Comparison of ENCODE assay signal across 8 mouse cellular contexts in the genomic region with DNA sequence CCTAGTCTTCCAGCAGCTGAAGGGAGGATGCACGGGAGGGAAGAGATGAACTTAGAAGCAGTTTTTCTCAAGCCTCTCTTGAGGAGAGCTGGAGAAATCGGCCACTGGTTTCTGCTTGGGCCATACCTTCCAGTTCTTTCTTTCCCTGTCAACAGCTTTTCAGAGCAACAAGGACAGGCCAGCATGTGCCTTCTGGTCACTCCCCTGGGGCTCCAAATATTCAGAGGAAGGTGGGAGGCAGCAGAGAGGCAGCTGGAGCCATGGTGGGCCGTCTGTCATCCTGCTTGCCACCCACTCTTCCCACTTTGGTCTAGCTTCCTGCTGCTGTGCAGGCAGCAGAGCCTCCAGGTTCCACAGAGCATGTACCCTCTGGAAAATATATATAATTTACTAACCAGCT. TPM values are rescaled to one million over a fixed set of nuclear protein-coding genes. Genes with fewer than 3 reads are reported as not detected.
DNase-seq lines count a peak whose midpoint lies in the region; ATAC-seq lines count a peak whose summit lies in the region.

No protein-coding gene starts in this region.

- no peak overlapping the region for H3K4me2 ChIP-seq in forebrain, embryonic 12.5 days
- H3K4me2 ChIP-seq in forebrain, embryonic 11.5 days (ENCODE audit: low read depth, low read length, severe bottlenecking) = no peak overlapping the region
- H3K4me2 ChIP-seq in hindbrain, embryonic 11.5 days (replicated peaks; ENCODE audit: low read depth, low read length) = no peak overlapping the region
- peak overlapping the region; percentile 9; the same call in 1 of the 2 replicates for H3K4me2 ChIP-seq in limb, embryonic 13.5 days (replicated peaks)

- peak; percentile 58; the same call in 1 of the 2 replicates for ATAC-seq in forebrain, embryonic 12.5 days (ENCODE audit: low FRiP score)
- ATAC-seq in forebrain, embryonic 11.5 days (replicated peaks; ENCODE audit: low FRiP score) = no peak
- ATAC-seq in hindbrain, embryonic 11.5 days (ENCODE audit: low FRiP score) = no peak
- peak; percentile 58; the same call in 1 of the 2 replicates for ATAC-seq in limb, embryonic 13.5 days (ENCODE audit: low FRiP score, low read depth)

- 43% methylated on average over 3 of the region's 3 CpGs for WGBS in forebrain, embryonic 12.5 days
- 49% methylated on average over 3 of the region's 3 CpGs for WGBS in forebrain, embryonic 11.5 days
- WGBS in hindbrain, embryonic 11.5 days = 26% methylated on average over 3 of the region's 3 CpGs
- 20% methylated on average over 3 of the region's 3 CpGs for WGBS in limb, embryonic 13.5 days

- no peaks in the 10 kb centered on the region for H3K27me3 ChIP-seq in forebrain, embryonic 12.5 days
- no peaks in the 10 kb centered on the region for H3K27me3 ChIP-seq in forebrain, embryonic 11.5 days (ENCODE audit: control insufficient read depth, insufficient read depth, low read length)
- H3K27me3 ChIP-seq in hindbrain, embryonic 11.5 days (ENCODE audit: control insufficient read depth, insufficient read depth, low read length) = no peaks in the 10 kb centered on the region
- H3K27me3 ChIP-seq in limb, embryonic 13.5 days = no peaks in the 10 kb centered on the region

- peaks cover 4% of the 10 kb centered on the region; the same call in 1 of the 2 replicates for H3K4me1 ChIP-seq in forebrain, embryonic 12.5 days
- no peaks in the 10 kb centered on the region for H3K4me1 ChIP-seq in forebrain, embryonic 11.5 days (replicated peaks; ENCODE audit: control insufficient read depth, insufficient read depth, low read length)
- H3K4me1 ChIP-seq in hindbrain, embryonic 11.5 days (replicated peaks; ENCODE audit: control insufficient read depth, insufficient read depth, low read length) = no peaks in the 10 kb centered on the region
- peaks cover 38% of the 10 kb centered on the region for H3K4me1 ChIP-seq in limb, embryonic 13.5 days

- no peak overlapping the region for H3K27ac ChIP-seq in forebrain, embryonic 12.5 days
- no peak overlapping the region for H3K27ac ChIP-seq in forebrain, embryonic 11.5 days (ENCODE audit: low read depth, low read length)
- H3K27ac ChIP-seq in hindbrain, embryonic 11.5 days (ENCODE audit: low read depth, low read length) = no peak overlapping the region
- peak overlapping the region; percentile 28; the same call in 1 of the 2 replicates for H3K27ac ChIP-seq in limb, embryonic 13.5 days

- no peak for DNase-seq in forebrain, embryonic 11.5 days (ENCODE audit: low spot score)
- DNase-seq in cerebellum, postnatal 10 days = peak; percentile 66 to 73
- peak; percentile 29 for DNase-seq in hindbrain, embryonic 11.5 days (ENCODE audit: low spot score)
- DNase-seq in urinary bladder, postnatal 4 days (ENCODE audit: low spot score in 2 of 2) = no peak
- DNase-seq in lung, postnatal 36 days = no peak
- DNase-seq in kidney, postnatal 25 days = no peak

- H3K4me3 ChIP-seq in forebrain, embryonic 12.5 days (replicated peaks) = no peak overlapping the region
- H3K4me3 ChIP-seq in forebrain, embryonic 11.5 days (ENCODE audit: low read depth, low read length) = no peak overlapping the region
- H3K4me3 ChIP-seq in hindbrain, embryonic 11.5 days (ENCODE audit: low read depth, low read length) = no peak overlapping the region
- H3K4me3 ChIP-seq in limb, embryonic 13.5 days = no peak overlapping the region

- H3K9ac ChIP-seq in forebrain, embryonic 12.5 days = no peak overlapping the region
- H3K9ac ChIP-seq in forebrain, embryonic 11.5 days (ENCODE audit: low read length) = no peak overlapping the region
- no peak overlapping the region for H3K9ac ChIP-seq in hindbrain, embryonic 11.5 days (ENCODE audit: low read depth, low read length)
- H3K9ac ChIP-seq in limb, embryonic 13.5 days = no peak overlapping the region

- no peaks in the 10 kb centered on the region for H3K36me3 ChIP-seq in forebrain, embryonic 12.5 days (replicated peaks)
- H3K36me3 ChIP-seq in forebrain, embryonic 11.5 days (ENCODE audit: control insufficient read depth, insufficient read depth, low read length) = no peaks in the 10 kb centered on the region
- H3K36me3 ChIP-seq in hindbrain, embryonic 11.5 days (ENCODE audit: control insufficient read depth, insufficient read depth, low read length) = no peaks in the 10 kb centered on the region
- H3K36me3 ChIP-seq in limb, embryonic 13.5 days = no peaks in the 10 kb centered on the region

- H3K9me3 ChIP-seq in forebrain, embryonic 12.5 days = no peaks in the 10 kb centered on the region
- H3K9me3 ChIP-seq in forebrain, embryonic 11.5 days (ENCODE audit: control insufficient read depth, low read length) = no peaks in the 10 kb centered on the region
- no peaks in the 10 kb centered on the region for H3K9me3 ChIP-seq in hindbrain, embryonic 11.5 days (ENCODE audit: control insufficient read depth, low read length)
- H3K9me3 ChIP-seq in limb, embryonic 13.5 days = no peaks in the 10 kb centered on the region

RNA-seq across cellular contexts. Expression of a gene that starts 36.6 kb away (rescaled TPM):
- polyA plus RNA-seq in forebrain, embryonic 12.5 days (2016; fragmentation: Nextera tagmentation; extraction: Ambion mirVana) = 77.0 and 79.2 TPM in 2 replicates
- polyA plus RNA-seq in forebrain, embryonic 11.5 days (2014; fragmentation: Nextera tagmentation; extraction: Ambion mirVana) = 50.5 and 63.0 TPM in 2 replicates
- 54.0 and 60.0 TPM in 2 replicates for polyA plus RNA-seq in hindbrain, embryonic 11.5 days (2014; fragmentation: Nextera tagmentation; extraction: Ambion mirVana)
- polyA plus RNA-seq in limb, embryonic 13.5 days (2015; fragmentation: Nextera tagmentation; extraction: Ambion mirVana) = 58.1 and 63.9 TPM in 2 replicates

RNA-seq across cellular contexts. Expression of a gene that starts 37.7 kb away (rescaled TPM):
- polyA plus RNA-seq in forebrain, embryonic 12.5 days (2016; fragmentation: Nextera tagmentation; extraction: Ambion mirVana) = 0.23 and 0.45 TPM in 2 replicates
- polyA plus RNA-seq in forebrain, embryonic 11.5 days (2014; fragmentation: Nextera tagmentation; extraction: Ambion mirVana) = 0.28 TPM in 1 of 2 replicates, not detected in the other
- polyA plus RNA-seq in hindbrain, embryonic 11.5 days (2014; fragmentation: Nextera tagmentation; extraction: Ambion mirVana) = not detected in 2 replicates
- 0.11 and 0.17 TPM in 2 replicates for polyA plus RNA-seq in limb, embryonic 13.5 days (2015; fragmentation: Nextera tagmentation; extraction: Ambion mirVana)

Comparison
In these comparisons a context has a peak if more than half of its experiments do, and no peak if none do; other contexts are left out.
1. ATAC-seq: peak in forebrain, embryonic 12.5 days (single experiment) and limb, embryonic 13.5 days (single experiment); none in forebrain, embryonic 11.5 days (single experiment) and hindbrain, embryonic 11.5 days (single experiment).
2. DNase-seq: peak in cerebellum, postnatal 10 days (2 of 2) and hindbrain, embryonic 11.5 days (single experiment); none in forebrain, embryonic 11.5 days (single experiment), urinary bladder, postnatal 4 days (0 of 2), lung, postnatal 36 days (single experiment) and kidney, postnatal 25 days (0 of 2).